24 mouse cellular contexts compared by ENCODE assay signal in the genomic region with DNA sequence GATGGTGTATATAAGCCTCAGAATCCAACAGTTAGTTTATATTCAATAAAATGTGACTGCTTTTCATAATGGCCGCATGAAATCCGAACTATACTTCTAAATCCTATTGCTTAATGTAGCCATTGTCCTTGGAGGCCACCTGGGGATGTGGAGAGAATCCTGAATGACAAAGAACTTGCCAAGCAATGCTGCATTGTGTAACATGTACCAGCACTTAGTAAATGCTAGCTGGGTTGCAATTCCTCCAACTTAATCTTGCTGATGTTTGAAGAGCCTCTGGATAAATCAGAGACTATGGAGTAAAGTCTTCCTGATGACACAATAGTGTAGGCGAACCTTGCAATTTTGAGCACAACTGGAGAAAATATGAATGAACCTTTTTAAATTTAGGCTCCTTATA.
DNase-seq lines count a peak whose midpoint lies in the region; ATAC-seq and TF ChIP-seq lines count a peak whose summit lies in the region.
"Had no signal": no experiment of that assay in that cellular context is flagged by ENCODE, and none has a peak within 500 bp of the region (broad histone marks: within the 10 kb centered on the region; RNA-seq: fewer than 3 reads in every experiment).

No protein-coding gene starts in this region.

- H3K27me3 ChIP-seq in hindbrain, embryonic 11.5 days (ENCODE audit: control insufficient read depth, insufficient read depth, low read length), result no peaks in the 10 kb centered on the region
- H3K27me3 ChIP-seq: heart, embryonic 12.5 days; heart, embryonic 15.5 days; hindbrain, embryonic 12.5 days; hindbrain, embryonic 15.5 days had no signal

- H3K9me3 ChIP-seq in hindbrain, embryonic 11.5 days (ENCODE audit: control insufficient read depth, low read length), result no peaks in the 10 kb centered on the region
- H3K9me3 ChIP-seq: heart, embryonic 12.5 days; heart, embryonic 15.5 days; hindbrain, embryonic 12.5 days; hindbrain, embryonic 15.5 days had no signal

- H3K9ac ChIP-seq in hindbrain, embryonic 11.5 days (ENCODE audit: low read depth, low read length), result no peak overlapping the region
- H3K9ac ChIP-seq: forebrain, postnatal 0 days; heart, embryonic 12.5 days; heart, embryonic 15.5 days; hindbrain, embryonic 12.5 days; hindbrain, embryonic 15.5 days had no signal

- H3K4me2 ChIP-seq in hindbrain, embryonic 11.5 days (replicated peaks; ENCODE audit: low read depth, low read length), result no peak overlapping the region
- H3K4me2 ChIP-seq: heart, embryonic 12.5 days; heart, embryonic 15.5 days; hindbrain, embryonic 12.5 days; hindbrain, embryonic 15.5 days had no signal

- no peak overlapping the region for H3K4me3 ChIP-seq in layer of hippocampus, adult 2 months
- no peak overlapping the region for H3K4me3 ChIP-seq in hindbrain, embryonic 11.5 days (ENCODE audit: low read depth, low read length)
- H3K4me3 ChIP-seq: heart, embryonic 12.5 days; heart, embryonic 15.5 days; hindbrain, embryonic 12.5 days; hindbrain, embryonic 15.5 days had no signal

- WGBS in hindbrain, embryonic 11.5 days, result 82% methylated on average over 3 of the region's 3 CpGs

- no peak for TF ChIP-seq CTCF in layer of hippocampus, adult 2 months (conservative IDR thresholded peaks at IDR 0.05)

- H3K4me1 ChIP-seq in hindbrain, embryonic 11.5 days (replicated peaks; ENCODE audit: control insufficient read depth, insufficient read depth, low read length), result no peaks in the 10 kb centered on the region

- no peaks in the 10 kb centered on the region for H3K36me3 ChIP-seq in hindbrain, embryonic 11.5 days (ENCODE audit: control insufficient read depth, insufficient read depth, low read length)
- H3K36me3 ChIP-seq: heart, embryonic 12.5 days; heart, embryonic 15.5 days; hindbrain, embryonic 12.5 days; hindbrain, embryonic 15.5 days had no signal

- no peak for ATAC-seq in hindbrain, embryonic 11.5 days (ENCODE audit: low FRiP score)
- no peak for ATAC-seq in megakaryocyte progenitor cell, adult 5-6 weeks (replicated peaks; ENCODE audit: poor library complexity)
- ATAC-seq: CD4-positive, CD25-positive, alpha-beta regulatory T cell, adult 4 months; forebrain, embryonic 14.5 days; forebrain, postnatal 0 days; intestine, postnatal 0 days had no signal

- DNase-seq in layer of hippocampus, adult 2 months (ENCODE audit: low spot score in 2 of 2), result no peak
- no peak for DNase-seq in layer of hippocampus, adult 8-10 months (ENCODE audit: low spot score in 2 of 2)
- DNase-seq in ZHBTc4 (ENCODE audit: low read depth, low spot score), result peak; percentile 5
- peak; percentile 35 for DNase-seq in brain, adult 2 months (ENCODE audit: low read depth, low spot score)
- DNase-seq in hindbrain, embryonic 11.5 days (ENCODE audit: low spot score), result no peak
- DNase-seq: adrenal gland, adult 2 months; adrenal gland, postnatal 14 days; cerebellum, adult 18-20 months; cerebellum, adult 9-10 months; cerebellum, postnatal 14 days; forebrain, postnatal 0 days; gastrocnemius, postnatal 10 days; gastrocnemius, postnatal 36 days; heart, adult 18-20 months; heart, postnatal 10 days; heart, postnatal 36 days had no signal

- peak overlapping the region; percentile 80 for H3K27ac ChIP-seq in layer of hippocampus, adult 2 months
- H3K27ac ChIP-seq in hindbrain, embryonic 11.5 days (ENCODE audit: low read depth, low read length), result no peak overlapping the region
- H3K27ac ChIP-seq: heart, embryonic 15.5 days; hindbrain, embryonic 12.5 days; hindbrain, embryonic 15.5 days had no signal

Comparison
In these comparisons a context has a peak if more than half of its experiments do, and no peak if none do; other contexts are left out.
1. DNase-seq: peak in ZHBTc4 (single experiment) and brain, adult 2 months (single experiment); none in layer of hippocampus, adult 2 months (0 of 2), layer of hippocampus, adult 8-10 months (0 of 2) and hindbrain, embryonic 11.5 days (single experiment).